15 mouse cellular contexts compared by ENCODE assay signal in genomic region chrX:162447974-162448373, GRCm38 (mm10).
"Had no signal": no experiment of that assay in that cellular context is flagged by ENCODE, and none has a peak within 500 bp of the region (broad histone marks: within the 10 kb centered on the region; RNA-seq: fewer than 3 reads in every experiment).

No protein-coding gene starts in this region.

- H3K4me1 ChIP-seq: midbrain, embryonic 12.5 days; midbrain, embryonic 15.5 days; neural tube, embryonic 13.5 days; stomach, embryonic 15.5 days had no signal

- ATAC-seq: midbrain, embryonic 15.5 days had no signal

- H3K27ac ChIP-seq: left cerebral cortex, adult 2 months; midbrain, embryonic 12.5 days; midbrain, embryonic 15.5 days; neural tube, embryonic 13.5 days; stomach, embryonic 15.5 days had no signal

- H3K27me3 ChIP-seq: liver, embryonic 13.5 days; stomach, embryonic 15.5 days had no signal

- H3K36me3 ChIP-seq: liver, embryonic 13.5 days; midbrain, embryonic 12.5 days; midbrain, embryonic 15.5 days; neural tube, embryonic 13.5 days; stomach, embryonic 15.5 days had no signal

- DNase-seq: kidney, adult 18-20 months; kidney, postnatal 10 days; layer of hippocampus, postnatal 36 days; liver, embryonic 13.5 days; lung, adult 2 months; lung, postnatal 14 days; lung, postnatal 4 days; right cerebral cortex, postnatal 25 days; spleen, adult 18-20 months; thymus, postnatal 25 days had no signal

- H3K4me2 ChIP-seq: liver, embryonic 13.5 days; midbrain, embryonic 12.5 days; midbrain, embryonic 15.5 days; neural tube, embryonic 13.5 days; stomach, embryonic 15.5 days had no signal

- H3K9ac ChIP-seq: liver, embryonic 13.5 days; midbrain, embryonic 12.5 days; midbrain, embryonic 15.5 days; neural tube, embryonic 13.5 days; stomach, embryonic 15.5 days had no signal

- H3K4me3 ChIP-seq: left cerebral cortex, adult 2 months; liver, embryonic 13.5 days; midbrain, embryonic 12.5 days; midbrain, embryonic 15.5 days; neural tube, embryonic 13.5 days; stomach, embryonic 15.5 days had no signal

- H3K9me3 ChIP-seq: liver, embryonic 13.5 days; midbrain, embryonic 12.5 days; midbrain, embryonic 15.5 days; neural tube, embryonic 13.5 days; stomach, embryonic 15.5 days had no signal
